Mouse (Mus musculus): ENCODE data around the gene Bcl11b. TPM values are rescaled to one million over a fixed set of nuclear protein-coding genes. Genes with fewer than 3 reads are reported as not detected.
A peak's percentile ranks its signal among the peaks of the same experiment; 100 is the strongest.

The Bcl11b gene
- polyA plus RNA-seq, 1 experiment from 2014 or later, result 4.4 TPM

- ATAC-seq (ENCODE audit: insufficient number of reproducible peaks, insufficient read depth, low FRiP score, low read depth), result no peak
- H3K36me3 ChIP-seq (ENCODE audit: control insufficient read depth, insufficient read depth, low read length), result no peaks in the 10 kb centered on the region
- peaks cover 3% of the 10 kb centered on the region; the same call in 1 of the 2 replicates for H3K27me3 ChIP-seq (ENCODE audit: control insufficient read depth, insufficient read depth, low read length)
- H3K4me1 ChIP-seq (ENCODE audit: control insufficient read depth in 2 of 2, insufficient read depth in 2 of 2, low read length in 2 of 2), result peaks cover 40 to 74% of the 10 kb centered on the region in 2 experiments
- no peaks in the 10 kb centered on the region for H3K9me3 ChIP-seq (ENCODE audit: control insufficient read depth, low read length)
- peak overlapping the region in 1 of 2 experiments; percentile 16; a peak in 2 of 4 replicates for H3K4me3 ChIP-seq (ENCODE audit: control insufficient read depth in 1 of 2, insufficient read depth in 1 of 2, low read depth in 1 of 2, low read length in 2 of 2)
- H3K27ac ChIP-seq (replicated peaks in 1 of 2; ENCODE audit: control insufficient read depth in 1 of 2, insufficient read depth in 1 of 2, low read depth in 2 of 2, low read length in 2 of 2), result no peak overlapping the region
- peak overlapping the region; percentile 55; the same call in 1 of the 2 replicates for H3K9ac ChIP-seq (ENCODE audit: low read length)
- 28% methylated on average over 22 of the region's 22 CpGs for WGBS
- H3K4me2 ChIP-seq (ENCODE audit: low read length), result peak overlapping the region; percentile 95
Observed at GRCm38 (mm10) chr12:107976571-107977001, 26.8 kb downstream of the Bcl11b start.

- peak overlapping the region; percentile 95 for H3K4me2 ChIP-seq (ENCODE audit: low read length)
- H3K9ac ChIP-seq (ENCODE audit: low read length), result peak overlapping the region; percentile 55; the same call in 1 of the 2 replicates
- no peaks in the 10 kb centered on the region for H3K36me3 ChIP-seq (ENCODE audit: control insufficient read depth, insufficient read depth, low read length)
- peak overlapping the region in 1 of 2 experiments; percentile 16; a peak in 2 of 4 replicates for H3K4me3 ChIP-seq (ENCODE audit: control insufficient read depth in 1 of 2, insufficient read depth in 1 of 2, low read depth in 1 of 2, low read length in 2 of 2)
- ATAC-seq (ENCODE audit: insufficient number of reproducible peaks, insufficient read depth, low FRiP score, low read depth), result no peak
- H3K27ac ChIP-seq (replicated peaks in 1 of 2; ENCODE audit: control insufficient read depth in 1 of 2, insufficient read depth in 1 of 2, low read depth in 2 of 2, low read length in 2 of 2), result no peak overlapping the region
- H3K4me1 ChIP-seq (ENCODE audit: control insufficient read depth in 2 of 2, insufficient read depth in 2 of 2, low read length in 2 of 2), result peaks cover 39 to 73% of the 10 kb centered on the region in 2 experiments
- no peaks in the 10 kb centered on the region for H3K9me3 ChIP-seq (ENCODE audit: control insufficient read depth, low read length)
- H3K27me3 ChIP-seq (ENCODE audit: control insufficient read depth, insufficient read depth, low read length), result peaks cover 3% of the 10 kb centered on the region; the same call in 1 of the 2 replicates
- 48% methylated on average over 14 of the region's 14 CpGs for WGBS
Observed at GRCm38 (mm10) chr12:107975897-107976570, 27.4 kb downstream of the Bcl11b start.

GRCm38 (mm10) chr12:107975479-107975896, 27.9 kb downstream of the Bcl11b start:
- Histone ChIP-seq H3K9ac (ENCODE audit: low read length) (no peak overlapping the region), H3K4me1 (ENCODE audit: control insufficient read depth in 2 of 2, insufficient read depth in 2 of 2, low read length in 2 of 2) (peaks cover 34 to 68% of the 10 kb centered on the region in 2 experiments), H3K27me3 (ENCODE audit: control insufficient read depth, insufficient read depth, low read length) (peaks cover 3% of the 10 kb centered on the region; the same call in 1 of the 2 replicates), H3K36me3 (ENCODE audit: control insufficient read depth, insufficient read depth, low read length) (no peaks in the 10 kb centered on the region), H3K9me3 (ENCODE audit: control insufficient read depth, low read length) (no peaks in the 10 kb centered on the region), H3K27ac (replicated peaks in 1 of 2; ENCODE audit: control insufficient read depth in 1 of 2, insufficient read depth in 1 of 2, low read depth in 2 of 2, low read length in 2 of 2) (no peak overlapping the region), H3K4me2 (ENCODE audit: low read length) (no peak overlapping the region), H3K4me3 (ENCODE audit: control insufficient read depth in 1 of 2, insufficient read depth in 1 of 2, low read depth in 1 of 2, low read length in 2 of 2) (no peak overlapping the region)
- no peak for ATAC-seq (ENCODE audit: insufficient number of reproducible peaks, insufficient read depth, low FRiP score, low read depth)
- 83% methylated on average over 10 of the region's 10 CpGs for WGBS

- 89% methylated on average over 11 of the region's 11 CpGs for WGBS
- H3K9me3 ChIP-seq (ENCODE audit: control insufficient read depth, low read length), result 0 out of 2 replicates have a peak, but pooled peaks cover 6% of the 10 kb centered on the region
- H3K4me1 ChIP-seq (ENCODE audit: control insufficient read depth in 2 of 2, insufficient read depth in 2 of 2, low read length in 2 of 2), result peaks cover 32 to 66% of the 10 kb centered on the region in 2 experiments
- no peaks in the 10 kb centered on the region for H3K36me3 ChIP-seq (ENCODE audit: control insufficient read depth, insufficient read depth, low read length)
- no peak overlapping the region for H3K27ac ChIP-seq (replicated peaks in 1 of 2; ENCODE audit: control insufficient read depth in 1 of 2, insufficient read depth in 1 of 2, low read depth in 2 of 2, low read length in 2 of 2)
- ATAC-seq (ENCODE audit: insufficient number of reproducible peaks, insufficient read depth, low FRiP score, low read depth), result no peak
- no peak overlapping the region for H3K4me2 ChIP-seq (ENCODE audit: low read length)
- H3K4me3 ChIP-seq (ENCODE audit: control insufficient read depth in 1 of 2, insufficient read depth in 1 of 2, low read depth in 1 of 2, low read length in 2 of 2), result no peak overlapping the region
- H3K9ac ChIP-seq (ENCODE audit: low read length), result no peak overlapping the region
- H3K27me3 ChIP-seq (ENCODE audit: control insufficient read depth, insufficient read depth, low read length), result peaks cover 3% of the 10 kb centered on the region; the same call in 1 of the 2 replicates
Observed at GRCm38 (mm10) chr12:107974504-107974903, 28.9 kb downstream of the Bcl11b start.

- no peaks in the 10 kb centered on the region for H3K36me3 ChIP-seq (ENCODE audit: control insufficient read depth, insufficient read depth, low read length)
- H3K4me1 ChIP-seq (ENCODE audit: control insufficient read depth in 2 of 2, insufficient read depth in 2 of 2, low read length in 2 of 2), result peaks cover 30 to 58% of the 10 kb centered on the region in 2 experiments
- 24% methylated on average over 11 of the region's 11 CpGs for WGBS
- H3K9me3 ChIP-seq (ENCODE audit: control insufficient read depth, low read length), result 0 out of 2 replicates have a peak, but pooled peaks cover 6% of the 10 kb centered on the region
- ATAC-seq (ENCODE audit: insufficient number of reproducible peaks, insufficient read depth, low FRiP score, low read depth), result no peak
- peak overlapping the region; percentile 46 to 68 for H3K27ac ChIP-seq (replicated peaks in 1 of 2; ENCODE audit: control insufficient read depth in 1 of 2, insufficient read depth in 1 of 2, low read depth in 2 of 2, low read length in 2 of 2)
- no peak overlapping the region for H3K4me3 ChIP-seq (ENCODE audit: control insufficient read depth in 1 of 2, insufficient read depth in 1 of 2, low read depth in 1 of 2, low read length in 2 of 2)
- peaks cover 3% of the 10 kb centered on the region; the same call in 1 of the 2 replicates for H3K27me3 ChIP-seq (ENCODE audit: control insufficient read depth, insufficient read depth, low read length)
- H3K4me2 ChIP-seq (ENCODE audit: low read length), result peak overlapping the region; percentile 39
- peak overlapping the region; percentile 42; the same call in 1 of the 2 replicates for H3K9ac ChIP-seq (ENCODE audit: low read length)
Observed at GRCm38 (mm10) chr12:107973556-107974140, 29.8 kb downstream of the Bcl11b start.

GRCm38 (mm10) chr12:107971081-107971780, 32.2 kb downstream of the Bcl11b start:
- Histone ChIP-seq H3K9me3 (ENCODE audit: control insufficient read depth, low read length) (0 out of 2 replicates have a peak, but pooled peaks cover 6% of the 10 kb centered on the region), H3K4me1 (ENCODE audit: control insufficient read depth in 2 of 2, insufficient read depth in 2 of 2, low read length in 2 of 2) (peaks cover 27 to 44% of the 10 kb centered on the region in 2 experiments), H3K9ac (ENCODE audit: low read length) (no peak overlapping the region), H3K27me3 (ENCODE audit: control insufficient read depth, insufficient read depth, low read length) (no peaks in the 10 kb centered on the region), H3K4me3 (ENCODE audit: control insufficient read depth in 1 of 2, insufficient read depth in 1 of 2, low read depth in 1 of 2, low read length in 2 of 2) (no peak overlapping the region), H3K4me2 (ENCODE audit: low read length) (no peak overlapping the region), H3K27ac (replicated peaks in 1 of 2; ENCODE audit: control insufficient read depth in 1 of 2, insufficient read depth in 1 of 2, low read depth in 2 of 2, low read length in 2 of 2) (no peak overlapping the region), H3K36me3 (ENCODE audit: control insufficient read depth, insufficient read depth, low read length) (no peaks in the 10 kb centered on the region)
- 77% methylated on average over 12 of the region's 12 CpGs for WGBS
- ATAC-seq (ENCODE audit: insufficient number of reproducible peaks, insufficient read depth, low FRiP score, low read depth), result no peak

- Histone ChIP-seq H3K27ac (replicated peaks in 1 of 2; ENCODE audit: control insufficient read depth in 1 of 2, insufficient read depth in 1 of 2, low read depth in 2 of 2, low read length in 2 of 2) (no peak overlapping the region), H3K9me3 (ENCODE audit: control insufficient read depth, low read length) (0 out of 2 replicates have a peak, but pooled peaks cover 6% of the 10 kb centered on the region), H3K36me3 (ENCODE audit: control insufficient read depth, insufficient read depth, low read length) (no peaks in the 10 kb centered on the region), H3K4me3 (ENCODE audit: control insufficient read depth in 1 of 2, insufficient read depth in 1 of 2, low read depth in 1 of 2, low read length in 2 of 2) (no peak overlapping the region), H3K27me3 (ENCODE audit: control insufficient read depth, insufficient read depth, low read length) (no peaks in the 10 kb centered on the region), H3K4me1 (ENCODE audit: control insufficient read depth in 2 of 2, insufficient read depth in 2 of 2, low read length in 2 of 2) (peaks cover 26 to 39% of the 10 kb centered on the region in 2 experiments), H3K4me2 (ENCODE audit: low read length) (no peak overlapping the region), H3K9ac (ENCODE audit: low read length) (no peak overlapping the region)
- ATAC-seq (ENCODE audit: insufficient number of reproducible peaks, insufficient read depth, low FRiP score, low read depth), result no peak
- 72% methylated on average over 12 of the region's 12 CpGs for WGBS
Observed at GRCm38 (mm10) chr12:107970637-107971036, 32.8 kb downstream of the Bcl11b start.
